Mouse (Mus musculus) midbrain, embryonic 10.5 days (tissue): ENCODE results near the gene Epm2a. TPM values are rescaled to one million over a fixed set of nuclear protein-coding genes. Genes with fewer than 3 reads are reported as not detected.
"Not testable (repeated sequence)": the region's sequence is repeated elsewhere in the genome, so short reads cannot be mapped to it uniquely, and the experiment has no call there.

Source experiments
- DNase-seq: peaks from one replicate; pipeline ENCODE4 v3.0.0-alpha.2; 2017; ENCODE audit warnings: low spot score
- H3K27ac ChIP-seq: fragments of 300-500 bp; sonication (generic); replicated peaks from 2 replicates; pipeline ENCODE4 v1.5.1; 2016; ENCODE audit warnings: mild to moderate bottlenecking
- H3K27me3 ChIP-seq: fragments of 300-500 bp; sonication (generic); 2 replicates; pipeline ENCODE4 v1.6.1; 2016; ENCODE audit warnings: low read depth, mild to moderate bottlenecking; ENCODE audit not compliant: poor library complexity, severe bottlenecking
- H3K36me3 ChIP-seq: fragments of 300-500 bp; sonication (generic); 2 replicates; pipeline ENCODE4 v1.6.1; 2016; ENCODE audit warnings: mild to moderate bottlenecking, moderate library complexity
- H3K4me1 ChIP-seq: fragments of 300-500 bp; sonication (generic); 2 replicates; pipeline ENCODE4 v1.6.1; 2016
- H3K4me3 ChIP-seq: fragments of 300-500 bp; sonication (generic); 2 replicates; pipeline ENCODE4 v1.5.1; 2016; ENCODE audit warnings: mild to moderate bottlenecking, moderate library complexity
- H3K9me3 ChIP-seq: fragments of 300-500 bp; sonication (generic); replicated peaks from 2 replicates; pipeline ENCODE4 v1.6.1; 2016; ENCODE audit warnings: mild to moderate bottlenecking
- WGBS: fragments of 180-500 bp; shearing (Covaris S2); methylation state at CpG from one replicate; pipeline ENCODE4 v1.1.7; 2016; 5-methylcytosine and 5-hydroxymethylcytosine counted together
- polyA plus RNA-seq: library from polyadenylated mRNA; unstranded; fragments of >200 nt; fragmentation: Nextera tagmentation; extraction: Ambion mirVana; gene quantifications from 2 replicates; pipeline ENCODE4 v1.2.1, GENCODE M21; 2016

Epm2a gene
- polyA plus RNA-seq, 1 experiment from 2014 or later: 0.64 TPM

- no peak for DNase-seq
- Histone ChIP-seq H3K4me3 (no peak overlapping the region), H3K27me3 (no peaks in the 10 kb centered on the region), H3K4me1 (peaks cover 9% of the 10 kb centered on the region; the same call in 1 of the 2 replicates), H3K27ac (no peak overlapping the region), H3K9me3 (peaks cover 3% of the 10 kb centered on the region; the same call in 1 of the 2 replicates), H3K36me3 (no peaks in the 10 kb centered on the region)
- WGBS: 86% methylated on average over 18 of the region's 18 CpGs
Measured at GRCm38 (mm10) chr10:11344536-11345468, 1.6 kb downstream of the Epm2a start.

- not testable (repeated sequence) for DNase-seq, H3K27me3 ChIP-seq, H3K4me1 ChIP-seq, H3K36me3 ChIP-seq, H3K27ac ChIP-seq, H3K4me3 ChIP-seq, H3K9me3 ChIP-seq
- 88% methylated on average over 3 of the region's 3 CpGs for WGBS
Measured at GRCm38 (mm10) chr10:11350243-11350974, 7.2 kb downstream of the Epm2a start.

- WGBS: 90% methylated on average over 8 of the region's 8 CpGs
- no peaks in the 10 kb centered on the region for H3K4me1 ChIP-seq
- H3K27ac ChIP-seq: no peak overlapping the region
- H3K36me3 ChIP-seq: no peaks in the 10 kb centered on the region
- DNase-seq: no peak
- H3K9me3 ChIP-seq: no peaks in the 10 kb centered on the region
- H3K27me3 ChIP-seq: no peaks in the 10 kb centered on the region
- H3K4me3 ChIP-seq: no peak overlapping the region
Measured at GRCm38 (mm10) chr10:11354609-11355008, 11.4 kb downstream of the Epm2a start.

DNA sequence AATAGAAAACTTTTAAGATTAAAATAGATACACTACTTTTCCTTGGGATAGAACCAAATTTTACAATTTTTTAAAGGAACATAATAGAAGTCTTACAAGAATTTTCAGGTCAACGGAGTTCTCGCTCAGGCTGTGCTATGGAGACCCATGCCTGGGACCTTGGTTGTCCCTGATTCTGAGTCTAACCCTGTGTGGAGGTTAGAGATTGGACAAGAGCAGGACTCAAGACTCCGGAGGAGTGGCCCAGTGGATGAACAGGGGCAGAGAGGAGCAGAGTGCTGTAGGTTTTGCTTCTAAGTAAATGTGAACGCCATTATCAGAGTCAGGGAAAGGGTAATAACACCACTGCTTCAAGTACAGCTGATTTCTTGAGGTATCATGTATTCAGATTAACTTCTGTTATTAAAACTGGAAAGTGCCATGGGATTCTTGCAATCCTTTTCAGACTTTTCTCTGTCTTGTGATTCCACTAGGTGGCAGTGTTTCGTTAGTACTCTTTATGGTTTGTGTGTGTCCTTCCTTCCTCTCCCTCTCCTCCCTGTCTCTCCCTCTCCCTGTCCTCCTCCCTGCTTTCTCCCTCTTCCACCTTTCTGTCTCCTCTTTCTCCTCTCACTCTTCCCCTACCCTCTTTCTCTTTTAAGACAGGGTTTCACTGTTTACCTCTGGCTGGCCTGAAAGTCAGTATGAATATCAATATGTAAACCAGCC is 18.9 kb downstream of the Epm2a start:
- Histone ChIP-seq H3K4me3 (no peak overlapping the region), H3K27ac (no peak overlapping the region), H3K27me3 (no peaks in the 10 kb centered on the region), H3K36me3 (no peaks in the 10 kb centered on the region), H3K9me3 (no peaks in the 10 kb centered on the region), H3K4me1 (no peaks in the 10 kb centered on the region)
- no peak for DNase-seq
- 60% methylated on average over 5 of the region's 5 CpGs for WGBS

DNA sequence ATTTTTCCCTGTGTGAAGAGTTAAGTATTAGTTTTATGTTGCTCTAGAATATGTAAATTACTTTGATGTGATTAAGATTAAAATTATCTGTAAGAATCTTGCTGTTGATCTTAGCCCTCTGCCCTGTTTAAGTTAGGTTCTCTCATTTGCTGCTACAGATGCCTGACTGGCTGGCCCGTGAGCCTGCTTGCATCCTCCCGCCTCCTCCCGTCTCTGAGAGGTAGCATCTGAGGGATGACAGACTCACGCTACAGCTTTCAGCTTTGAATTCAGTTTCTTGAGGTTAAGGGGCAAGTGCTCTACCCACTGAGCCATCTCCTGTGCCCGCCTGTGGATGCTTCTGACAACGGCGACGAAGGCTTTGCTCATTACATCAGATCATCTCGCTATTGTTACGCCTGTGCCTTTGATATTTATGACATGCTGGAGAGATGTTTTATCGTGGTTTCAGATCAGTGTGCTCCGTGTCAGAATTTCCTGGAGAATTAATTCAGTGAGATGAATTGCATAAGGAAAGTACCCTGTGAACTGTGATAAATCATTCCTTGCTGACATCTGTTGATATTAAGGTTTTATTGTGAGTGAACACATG is 19.8 kb downstream of the Epm2a start:
- Histone ChIP-seq H3K27me3 (no peaks in the 10 kb centered on the region), H3K9me3 (no peaks in the 10 kb centered on the region), H3K4me3 (no peak overlapping the region), H3K27ac (no peak overlapping the region), H3K4me1 (no peaks in the 10 kb centered on the region), H3K36me3 (no peaks in the 10 kb centered on the region)
- 86% methylated on average over 12 of the region's 12 CpGs for WGBS
- no peak for DNase-seq

DNA sequence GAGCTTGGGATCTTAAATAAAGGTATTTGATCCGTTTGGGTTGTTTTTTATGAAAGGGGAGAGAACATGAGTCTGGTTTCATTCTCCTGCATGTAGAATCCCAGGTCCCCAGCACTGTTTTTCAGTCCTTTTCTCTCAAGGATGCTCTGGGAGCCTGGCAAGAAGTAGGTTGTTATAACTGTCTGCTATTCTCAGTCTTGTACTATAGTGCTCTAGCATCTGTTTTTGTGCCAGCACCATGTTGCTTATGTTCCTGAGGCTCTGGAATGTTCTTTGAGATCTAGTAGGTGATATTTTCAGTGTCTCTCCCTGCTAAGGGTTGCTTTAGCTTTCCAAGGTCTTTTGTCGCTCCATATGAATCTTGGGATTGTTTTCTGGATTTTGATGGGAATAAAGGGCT is 38.1 kb downstream of the Epm2a start:
- Histone ChIP-seq H3K4me1 (no peaks in the 10 kb centered on the region), H3K27ac (no peak overlapping the region), H3K27me3 (no peaks in the 10 kb centered on the region), H3K36me3 (no peaks in the 10 kb centered on the region), H3K9me3 (no peaks in the 10 kb centered on the region), H3K4me3 (no peak overlapping the region)
- DNase-seq: no peak
- 83% methylated on average over 2 of the region's 2 CpGs for WGBS

- no peaks in the 10 kb centered on the region for H3K27me3 ChIP-seq
- no peaks in the 10 kb centered on the region for H3K36me3 ChIP-seq
- no peak overlapping the region for H3K4me3 ChIP-seq
- no peak overlapping the region for H3K27ac ChIP-seq
- no peaks in the 10 kb centered on the region for H3K4me1 ChIP-seq
- WGBS: 85% methylated on average over 5 of the region's 5 CpGs
- no peaks in the 10 kb centered on the region for H3K9me3 ChIP-seq
- no peak for DNase-seq
Measured at GRCm38 (mm10) chr10:11410926-11411325, 67.7 kb downstream of the Epm2a start.

DNA sequence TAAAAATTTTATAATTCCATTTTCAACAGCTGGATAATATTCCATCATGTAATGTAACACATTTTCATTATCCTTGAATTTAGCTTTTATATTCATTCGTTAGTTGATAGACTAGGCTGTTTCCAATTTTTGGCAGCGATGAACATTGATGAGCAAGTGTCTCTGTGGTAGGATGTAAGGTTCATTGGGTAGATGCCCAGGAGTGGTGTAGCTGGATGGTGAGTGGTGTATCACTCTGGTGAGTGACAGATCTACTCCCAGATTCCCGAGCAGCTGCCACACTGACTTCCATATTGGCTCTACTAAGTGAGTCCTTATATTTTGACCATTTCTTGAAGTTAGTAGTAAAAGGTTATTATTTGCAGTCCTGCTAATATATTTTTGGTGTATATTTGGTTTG is 76.9 kb downstream of the Epm2a start:
- H3K27ac ChIP-seq: no peak overlapping the region
- DNase-seq: no peak
- WGBS: 89% methylated on average over 3 of the region's 3 CpGs
- no peak overlapping the region for H3K4me3 ChIP-seq
- no peaks in the 10 kb centered on the region for H3K27me3 ChIP-seq
- no peaks in the 10 kb centered on the region for H3K4me1 ChIP-seq
- H3K9me3 ChIP-seq: no peaks in the 10 kb centered on the region
- H3K36me3 ChIP-seq: no peaks in the 10 kb centered on the region

- no peak for DNase-seq
- WGBS: 69% methylated on average over 12 of the region's 12 CpGs
- Histone ChIP-seq H3K9me3 (no peaks in the 10 kb centered on the region), H3K27me3 (no peaks in the 10 kb centered on the region), H3K4me1 (no peaks in the 10 kb centered on the region), H3K27ac (no peak overlapping the region), H3K4me3 (no peak overlapping the region), H3K36me3 (no peaks in the 10 kb centered on the region)
Measured at GRCm38 (mm10) chr10:11429059-11429812, 86.0 kb downstream of the Epm2a start.

DNA sequence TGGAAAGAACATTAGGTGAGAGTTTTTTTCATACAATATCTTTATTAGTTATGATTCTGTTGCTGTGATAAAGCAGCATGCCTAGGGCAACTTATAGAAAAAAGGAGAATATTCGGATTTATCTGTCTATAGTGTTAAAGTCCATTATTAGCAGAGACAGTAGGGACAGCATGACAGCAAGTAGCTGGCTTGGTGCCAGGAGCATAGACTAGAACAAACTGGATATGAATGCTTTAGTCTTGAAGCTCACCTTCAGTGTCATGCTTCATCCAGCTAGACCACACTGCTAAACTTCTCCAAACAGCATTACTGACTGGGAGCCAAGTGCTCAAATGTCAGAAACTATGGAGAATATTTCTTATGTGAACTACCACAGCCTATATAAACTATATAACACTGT is 93.8 kb downstream of the Epm2a start:
- Histone ChIP-seq H3K4me3 (no peak overlapping the region), H3K9me3 (no peaks in the 10 kb centered on the region), H3K36me3 (no peaks in the 10 kb centered on the region), H3K4me1 (no peaks in the 10 kb centered on the region), H3K27ac (no peak overlapping the region), H3K27me3 (no peaks in the 10 kb centered on the region)
- DNase-seq: no peak
- WGBS: 77% methylated on average over 1 of the region's 1 CpGs

DNA sequence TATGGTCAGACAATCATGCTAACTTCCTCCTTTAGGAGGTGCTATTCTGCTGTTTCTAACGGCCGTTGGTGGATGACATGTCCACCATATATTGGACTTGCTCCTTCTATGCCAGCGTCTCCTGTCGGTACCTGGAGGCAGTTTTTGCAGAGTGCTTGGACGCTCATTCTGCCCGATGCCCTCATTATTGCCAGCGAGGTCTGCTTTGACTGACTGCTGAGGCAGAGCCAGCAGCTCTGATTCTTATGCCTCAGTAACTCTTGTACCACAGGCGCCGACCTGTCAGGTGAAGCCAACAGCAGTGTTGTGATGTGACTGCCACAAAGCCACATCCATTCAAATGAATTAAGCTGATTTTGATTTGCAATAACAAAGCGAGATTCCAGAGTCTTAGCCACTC is 95.3 kb downstream of the Epm2a start:
- no peak for DNase-seq
- Histone ChIP-seq H3K4me1 (no peaks in the 10 kb centered on the region), H3K27me3 (no peaks in the 10 kb centered on the region), H3K27ac (no peak overlapping the region), H3K36me3 (no peaks in the 10 kb centered on the region), H3K9me3 (no peaks in the 10 kb centered on the region), H3K4me3 (no peak overlapping the region)
- WGBS: 92% methylated on average over 10 of the region's 10 CpGs

- Histone ChIP-seq H3K4me3 (no peak overlapping the region), H3K27ac (no peak overlapping the region), H3K36me3 (no peaks in the 10 kb centered on the region), H3K4me1 (no peaks in the 10 kb centered on the region), H3K27me3 (no peaks in the 10 kb centered on the region), H3K9me3 (no peaks in the 10 kb centered on the region)
- WGBS: 86% methylated on average over 6 of the region's 6 CpGs
- DNase-seq: no peak
Measured at GRCm38 (mm10) chr10:11439342-11439741, 96.1 kb downstream of the Epm2a start.
